Mouse (Mus musculus): ENCODE results near the gene Gm9803.
"Not testable (repeated sequence)": the region's sequence is repeated elsewhere in the genome, so short reads cannot be mapped to it uniquely, and the experiment has no call there.

The Gm9803 gene

GRCm38 (mm10) chr10:43523931-43524330 lies at the start of gene Gm9803:
Gene Gm9803 (plus strand): TSS chr10:43524084.
- not testable (repeated sequence) for DNase-seq

- DNase-seq: peak; percentile 15
These were observed 48.5 kb upstream of the Gm9803 start for GRCm38 (mm10) chr10:43475376-43475775.

GRCm38 (mm10) chr10:43477459-43477858 lies 46.4 kb upstream of the Gm9803 start:
- DNase-seq: no peak

GRCm38 (mm10) chr10:43477865-43478681 lies 45.8 kb upstream of the Gm9803 start:
- peak; percentile 46 for DNase-seq

GRCm38 (mm10) chr10:43478751-43479435 lies 45.0 kb upstream of the Gm9803 start, which contains the start of gene Bend3:
Gene Bend3 (plus strand): TSS chr10:43478831.
- DNase-seq: peak; percentile 59

- peak; percentile 83 for DNase-seq
These were observed 44.3 kb upstream of the Gm9803 start for GRCm38 (mm10) chr10:43479436-43480157.

- DNase-seq: no peak
These were observed 43.5 kb upstream of the Gm9803 start for GRCm38 (mm10) chr10:43480227-43480849.

GRCm38 (mm10) chr10:43481179-43481578 lies 42.7 kb upstream of the Gm9803 start:
- no peak for DNase-seq

GRCm38 (mm10) chr10:43482021-43482420 lies 41.9 kb upstream of the Gm9803 start:
- DNase-seq: no peak

- no peak for DNase-seq
These were observed 40.4 kb upstream of the Gm9803 start for GRCm38 (mm10) chr10:43483426-43483995.

GRCm38 (mm10) chr10:43485751-43486268 lies 38.1 kb upstream of the Gm9803 start:
- no peak for DNase-seq

GRCm38 (mm10) chr10:43487441-43488010 lies 36.4 kb upstream of the Gm9803 start:
- DNase-seq: no peak

- DNase-seq: no peak
These were observed 35.6 kb upstream of the Gm9803 start for GRCm38 (mm10) chr10:43488258-43488657.

GRCm38 (mm10) chr10:43489139-43489538 lies 34.7 kb upstream of the Gm9803 start:
- no peak for DNase-seq

- DNase-seq: no peak
These were observed 34.3 kb upstream of the Gm9803 start for GRCm38 (mm10) chr10:43489550-43489949.

GRCm38 (mm10) chr10:43490034-43490433 lies 33.9 kb upstream of the Gm9803 start:
- no peak for DNase-seq

GRCm38 (mm10) chr10:43490846-43491245 lies 33.0 kb upstream of the Gm9803 start:
- DNase-seq: no peak

GRCm38 (mm10) chr10:43502599-43502998 lies 21.3 kb upstream of the Gm9803 start:
- no peak for DNase-seq

- no peak for DNase-seq
These were observed 19.6 kb upstream of the Gm9803 start for GRCm38 (mm10) chr10:43504291-43504690.

- DNase-seq: no peak
These were observed 16.8 kb upstream of the Gm9803 start for GRCm38 (mm10) chr10:43507051-43507450.

- DNase-seq: no peak
These were observed 14.7 kb upstream of the Gm9803 start for GRCm38 (mm10) chr10:43509228-43509627.

GRCm38 (mm10) chr10:43512976-43513375 lies 10.9 kb upstream of the Gm9803 start:
- DNase-seq: no peak
